Mouse (Mus musculus): ENCODE data around the gene Tppp.
"Not testable (repeated sequence)": the region's sequence is repeated elsewhere in the genome, so short reads cannot be mapped to it uniquely, and the experiment has no call there.

The Tppp gene

GRCm38 (mm10) chr13:74019006-74019405 lies 9.8 kb downstream of the Tppp start:
- not testable (repeated sequence) for ATAC-seq (ENCODE audit: insufficient number of reproducible peaks, low FRiP score, low TSS enrichment)

- ATAC-seq (ENCODE audit: insufficient number of reproducible peaks, low FRiP score, low TSS enrichment): no peak
These were observed 16.2 kb downstream of the Tppp start for GRCm38 (mm10) chr13:74025151-74026081.

DNA sequence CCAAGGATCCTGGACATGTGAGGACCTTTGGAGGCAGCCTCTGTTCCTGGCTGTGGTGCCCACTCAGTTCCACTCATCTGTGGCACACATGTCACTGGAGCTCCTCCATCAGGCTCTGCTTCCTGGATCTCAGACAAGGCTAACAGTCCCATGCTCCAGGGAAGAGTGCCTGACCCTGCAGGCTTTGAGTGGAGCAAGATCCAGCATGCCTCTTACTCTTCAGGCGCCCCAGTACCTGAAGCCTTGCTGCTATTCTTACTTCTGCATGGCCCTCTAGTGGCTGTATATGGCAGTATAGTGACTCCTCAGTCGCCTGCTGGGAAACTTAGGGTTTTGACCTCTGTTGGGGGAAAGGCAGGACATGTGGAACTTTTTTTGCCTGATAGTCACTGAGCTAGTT lies 17.0 kb downstream of the Tppp start:
- peak; percentile 62 for ATAC-seq (ENCODE audit: insufficient number of reproducible peaks, low FRiP score, low TSS enrichment)

DNA sequence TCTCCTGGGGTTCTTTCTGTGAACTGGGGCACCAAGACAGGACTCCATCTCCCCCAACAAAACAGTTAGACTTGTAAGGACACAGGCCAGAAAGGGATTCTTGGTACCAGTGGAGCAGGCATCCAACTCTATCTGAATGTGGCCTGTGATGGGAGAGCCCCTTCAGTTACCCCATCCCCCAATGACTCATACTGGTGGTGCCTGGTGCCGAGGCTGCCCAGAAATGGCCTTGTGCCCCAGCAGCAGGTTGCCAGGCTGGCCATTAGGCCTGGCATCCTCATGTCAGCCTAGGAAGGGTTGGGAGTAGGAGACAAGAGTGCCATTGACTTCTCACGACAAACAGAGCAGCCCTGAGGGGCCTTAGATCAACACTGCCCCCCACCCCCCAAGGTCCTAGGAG lies 18.9 kb downstream of the Tppp start:
- ATAC-seq (ENCODE audit: insufficient number of reproducible peaks, low FRiP score, low TSS enrichment): no peak

DNA sequence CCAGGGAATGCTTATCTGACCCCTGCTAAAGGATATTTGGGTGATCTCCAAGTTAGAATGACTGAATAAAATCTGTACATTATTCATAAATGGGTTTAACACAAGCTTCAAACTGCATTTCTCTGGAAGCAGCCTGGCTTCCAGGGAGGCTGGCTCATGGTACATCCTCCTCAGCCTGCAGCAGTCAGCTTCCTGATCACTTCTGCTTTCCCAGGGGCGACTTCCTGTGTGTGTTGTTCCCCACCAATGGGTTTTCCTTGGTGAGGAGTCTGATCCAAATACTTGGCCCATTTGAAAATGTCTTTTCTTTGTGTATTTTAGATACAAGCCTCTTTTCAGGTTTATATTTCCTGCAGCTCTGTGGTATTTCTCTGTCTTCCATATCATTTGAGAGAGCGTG lies 19.8 kb downstream of the Tppp start:
- ATAC-seq (ENCODE audit: insufficient number of reproducible peaks, low FRiP score, low TSS enrichment): no peak

GRCm38 (mm10) chr13:74030691-74031090 lies 21.5 kb downstream of the Tppp start:
- ATAC-seq (ENCODE audit: insufficient number of reproducible peaks, low FRiP score, low TSS enrichment): no peak

DNA sequence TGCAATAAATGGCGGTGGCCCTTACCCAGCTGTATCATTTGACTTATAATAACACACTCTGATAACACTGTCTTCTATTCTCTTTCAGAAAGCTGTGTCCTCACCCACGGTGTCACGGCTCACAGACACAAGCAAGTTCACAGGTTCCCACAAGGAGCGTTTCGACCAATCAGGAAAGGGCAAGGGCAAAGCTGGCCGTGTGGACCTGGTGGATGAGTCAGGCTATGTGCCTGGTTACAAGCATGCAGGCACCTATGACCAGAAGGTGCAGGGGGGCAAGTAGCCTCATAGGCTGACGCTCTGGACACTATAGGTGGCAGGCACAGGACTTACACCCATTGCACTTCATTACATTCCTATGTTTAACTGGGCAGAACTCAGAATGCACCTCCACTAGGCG lies 21.9 kb downstream of the Tppp start:
- no peak for ATAC-seq (ENCODE audit: insufficient number of reproducible peaks, low FRiP score, low TSS enrichment)

DNA sequence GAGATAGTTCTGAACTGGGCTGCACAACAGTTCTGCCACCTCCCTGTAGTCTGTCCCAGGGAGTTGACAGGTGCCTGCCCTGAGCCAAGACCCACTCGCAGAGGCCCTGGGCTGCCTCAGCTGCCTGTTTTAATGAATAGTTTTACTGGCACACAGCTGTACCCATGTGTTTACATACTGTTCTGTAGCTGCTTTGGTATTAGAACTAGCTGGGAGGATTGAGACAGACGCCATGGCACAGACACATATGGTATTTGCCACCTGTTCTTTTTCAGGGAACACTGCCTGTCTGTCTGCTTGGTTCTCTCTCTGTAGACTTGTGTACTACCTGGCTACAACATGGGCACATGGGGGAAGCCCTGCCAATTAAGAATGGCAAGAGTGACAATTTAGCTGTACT lies 25.5 kb downstream of the Tppp start:
- no peak for ATAC-seq (ENCODE audit: insufficient number of reproducible peaks, low FRiP score, low TSS enrichment)

- ATAC-seq (ENCODE audit: insufficient number of reproducible peaks, low FRiP score, low TSS enrichment): no peak
These were observed 26.6 kb downstream of the Tppp start for GRCm38 (mm10) chr13:74035776-74036175.

GRCm38 (mm10) chr13:74039926-74040325 lies 30.7 kb downstream of the Tppp start:
- ATAC-seq (ENCODE audit: insufficient number of reproducible peaks, low FRiP score, low TSS enrichment): no peak

GRCm38 (mm10) chr13:74056194-74056593 lies 47.0 kb downstream of the Tppp start:
- no peak for ATAC-seq (ENCODE audit: insufficient number of reproducible peaks, low FRiP score, low TSS enrichment)

GRCm38 (mm10) chr13:74058081-74058480 lies 48.9 kb downstream of the Tppp start:
- no peak for ATAC-seq (ENCODE audit: insufficient number of reproducible peaks, low FRiP score, low TSS enrichment)

DNA sequence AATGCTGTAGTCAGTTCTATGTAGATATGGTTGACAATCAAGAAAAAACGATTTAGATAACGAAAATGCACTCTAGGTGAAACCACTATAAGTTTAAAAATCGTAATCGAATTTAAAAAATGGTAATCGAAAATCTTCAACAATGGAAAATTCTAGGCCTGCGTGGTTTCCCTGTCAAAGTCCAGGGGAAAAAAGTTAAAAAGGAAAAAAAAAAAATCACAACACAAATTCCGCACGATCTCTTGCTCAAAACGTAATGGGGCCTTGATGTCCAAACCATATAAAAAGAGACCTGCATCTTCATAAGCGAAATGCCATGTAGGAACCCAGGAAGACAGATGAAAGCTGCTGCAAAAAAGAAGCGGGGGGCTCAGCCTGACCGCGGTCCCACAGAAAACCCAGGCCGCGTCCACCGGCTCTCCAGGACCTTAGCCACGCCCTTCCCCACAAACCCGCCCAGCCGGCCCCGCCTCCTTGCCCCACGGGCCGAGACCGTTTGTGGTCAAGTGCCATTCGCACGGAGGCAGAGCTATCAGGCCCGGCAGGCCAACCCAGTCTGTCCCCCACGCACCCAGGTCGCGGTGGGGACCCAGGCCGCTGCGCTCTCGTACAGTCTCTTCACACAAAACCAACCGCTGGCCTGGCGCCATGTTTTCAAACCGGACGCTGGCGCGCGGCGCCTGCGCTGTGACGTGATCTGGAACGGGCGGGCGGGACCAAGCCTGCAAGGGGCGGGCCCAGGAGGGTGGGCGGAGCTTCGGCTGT lies 52.6 kb downstream of the Tppp start, which contains the start of gene Cep72:
TSS of gene Cep72 (minus strand) at position 687 of the 765 bp plus-strand sequence.
- peak; percentile 88 for ATAC-seq (ENCODE audit: insufficient number of reproducible peaks, low FRiP score, low TSS enrichment)

DNA sequence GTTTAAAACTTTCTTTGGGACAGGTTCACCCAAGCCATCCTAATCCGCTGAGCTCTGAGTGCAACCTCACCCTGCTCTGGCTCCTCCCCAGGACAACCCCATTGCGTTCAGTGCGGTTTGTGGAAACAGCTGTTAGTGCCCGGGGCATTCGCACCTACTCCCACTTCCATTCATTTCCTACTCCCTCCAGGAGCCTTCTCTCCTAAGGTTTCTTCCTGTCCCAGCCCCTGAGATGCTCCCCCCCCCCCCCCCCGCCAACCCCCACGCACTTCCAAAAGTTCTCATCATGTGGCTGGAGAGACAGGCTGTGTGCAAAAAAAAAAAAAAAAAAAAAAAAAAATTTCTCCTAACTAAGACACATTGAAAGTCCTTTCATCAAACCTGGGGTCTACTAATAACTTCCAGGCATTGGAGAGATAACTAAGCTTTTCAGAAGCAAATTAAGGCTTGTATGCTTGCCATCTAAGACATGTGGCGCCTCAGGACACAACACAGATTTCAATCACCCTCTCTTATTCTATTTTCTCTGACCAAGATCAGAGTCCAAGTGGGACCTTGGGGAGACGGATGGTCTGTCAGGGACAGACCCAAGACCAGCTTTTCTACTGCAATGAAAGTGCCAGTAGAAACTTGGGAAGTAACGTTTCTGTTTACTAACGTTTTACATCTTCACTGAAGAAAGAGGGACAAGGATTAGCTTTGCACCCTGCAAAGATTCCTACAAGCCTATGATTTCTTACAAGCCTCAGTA lies 53.3 kb downstream of the Tppp start:
- no peak for ATAC-seq (ENCODE audit: insufficient number of reproducible peaks, low FRiP score, low TSS enrichment)

- no peak for ATAC-seq (ENCODE audit: insufficient number of reproducible peaks, low FRiP score, low TSS enrichment)
These were observed 54.3 kb downstream of the Tppp start for GRCm38 (mm10) chr13:74063340-74064050.

GRCm38 (mm10) chr13:74066576-74066975 lies 57.4 kb downstream of the Tppp start:
- ATAC-seq (ENCODE audit: insufficient number of reproducible peaks, low FRiP score, low TSS enrichment): no peak

- ATAC-seq (ENCODE audit: insufficient number of reproducible peaks, low FRiP score, low TSS enrichment): not testable (repeated sequence)
These were observed 62.0 kb downstream of the Tppp start for GRCm38 (mm10) chr13:74071244-74071643.

GRCm38 (mm10) chr13:74071714-74072113 lies 62.5 kb downstream of the Tppp start:
- ATAC-seq (ENCODE audit: insufficient number of reproducible peaks, low FRiP score, low TSS enrichment): no peak

DNA sequence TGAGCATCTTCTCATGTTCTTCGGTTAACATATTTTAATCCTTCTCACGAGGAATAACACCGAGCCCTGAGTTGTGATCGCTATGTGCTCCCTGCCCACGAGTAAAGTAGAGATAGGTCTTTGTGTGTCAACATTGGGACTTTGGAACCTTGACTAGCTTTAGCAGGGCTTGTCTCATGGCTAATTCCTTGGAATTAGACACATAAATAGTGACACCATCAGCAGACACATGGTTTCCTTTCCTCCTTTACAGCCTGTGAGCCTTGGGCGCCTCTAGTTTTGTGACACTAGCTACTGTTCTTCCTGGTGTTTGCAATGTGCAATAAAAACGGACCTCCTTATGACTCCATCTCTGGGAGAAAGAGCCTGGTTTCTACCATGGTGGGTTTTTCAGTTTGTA lies 64.2 kb downstream of the Tppp start:
- ATAC-seq (ENCODE audit: insufficient number of reproducible peaks, low FRiP score, low TSS enrichment): no peak

Data from cerebellum, adult (tissue).